Mouse (Mus musculus): ENCODE data around the gene Npy. TPM values are rescaled to one million over a fixed set of nuclear protein-coding genes. Genes with fewer than 3 reads are reported as not detected.

The Npy gene
- 493 and 540 TPM in 2 replicates for polyA plus RNA-seq (2014; fragmentation: Nextera tagmentation; extraction: Ambion mirVana)

GRCm38 (mm10) chr6:49821961-49822870 lies at the start of gene Npy:
Npy (plus strand) TSS chr6:49822710.
- peak within 1 kb of the TSS; percentile 72 for H3K4me2 ChIP-seq (ENCODE audit: low read depth, low read length)
- H3K4me3 ChIP-seq (ENCODE audit: low read depth, low read length) = peak within 1 kb of the TSS; percentile 43
- H3K4me1 ChIP-seq (ENCODE audit: control insufficient read depth, insufficient read depth, low read length) = peaks cover 11% of the 10 kb centered on the region; the same call in 1 of the 2 replicates
- no peaks in the 10 kb centered on the region for H3K9me3 ChIP-seq (ENCODE audit: control insufficient read depth, low read length)
- H3K36me3 ChIP-seq (ENCODE audit: control insufficient read depth, insufficient read depth, low read length) = no peaks in the 10 kb centered on the region
- peak within 1 kb of the TSS; percentile 70 for H3K27ac ChIP-seq (ENCODE audit: low read depth, low read length)
- under 1% methylated on average over 66 of the region's 66 CpGs for WGBS
- peak within 1 kb of the TSS; percentile 46 for H3K9ac ChIP-seq (replicated peaks; ENCODE audit: low read depth, low read length)
- peaks cover 11% of the 10 kb centered on the region for H3K27me3 ChIP-seq (ENCODE audit: control insufficient read depth, insufficient read depth, low read length)
- peak; percentile 76 for ATAC-seq (ENCODE audit: low read depth)

GRCm38 (mm10) chr6:49775006-49775405 lies 47.5 kb upstream of the Npy start:
- no peaks in the 10 kb centered on the region for H3K36me3 ChIP-seq (ENCODE audit: control insufficient read depth, insufficient read depth, low read length)
- H3K4me3 ChIP-seq (ENCODE audit: low read depth, low read length) = no peak overlapping the region
- ATAC-seq (ENCODE audit: low read depth) = no peak
- no peaks in the 10 kb centered on the region for H3K27me3 ChIP-seq (ENCODE audit: control insufficient read depth, insufficient read depth, low read length)
- no peak overlapping the region for H3K9ac ChIP-seq (replicated peaks; ENCODE audit: low read depth, low read length)
- H3K27ac ChIP-seq (ENCODE audit: low read depth, low read length) = no peak overlapping the region
- WGBS = 58% methylated on average over 8 of the region's 8 CpGs
- H3K4me1 ChIP-seq (ENCODE audit: control insufficient read depth, insufficient read depth, low read length) = no peaks in the 10 kb centered on the region
- H3K9me3 ChIP-seq (ENCODE audit: control insufficient read depth, low read length) = no peaks in the 10 kb centered on the region
- no peak overlapping the region for H3K4me2 ChIP-seq (ENCODE audit: low read depth, low read length)

- no peak overlapping the region for H3K9ac ChIP-seq (replicated peaks; ENCODE audit: low read depth, low read length)
- no peak overlapping the region for H3K4me2 ChIP-seq (ENCODE audit: low read depth, low read length)
- no peaks in the 10 kb centered on the region for H3K4me1 ChIP-seq (ENCODE audit: control insufficient read depth, insufficient read depth, low read length)
- peak overlapping the region; percentile 4; the same call in 1 of the 2 replicates for H3K27ac ChIP-seq (ENCODE audit: low read depth, low read length)
- no peaks in the 10 kb centered on the region for H3K36me3 ChIP-seq (ENCODE audit: control insufficient read depth, insufficient read depth, low read length)
- 57% methylated on average over 13 of the region's 13 CpGs for WGBS
- no peak for ATAC-seq (ENCODE audit: low read depth)
- H3K27me3 ChIP-seq (ENCODE audit: control insufficient read depth, insufficient read depth, low read length) = no peaks in the 10 kb centered on the region
- H3K9me3 ChIP-seq (ENCODE audit: control insufficient read depth, low read length) = no peaks in the 10 kb centered on the region
- H3K4me3 ChIP-seq (ENCODE audit: low read depth, low read length) = no peak overlapping the region
These were observed 44.4 kb upstream of the Npy start for GRCm38 (mm10) chr6:49778109-49778508.

GRCm38 (mm10) chr6:49778729-49779128 lies 43.8 kb upstream of the Npy start:
- ATAC-seq (ENCODE audit: low read depth) = no peak
- Histone ChIP-seq H3K9ac (replicated peaks; ENCODE audit: low read depth, low read length) (no peak overlapping the region), H3K27ac (ENCODE audit: low read depth, low read length) (peak overlapping the region; percentile 30)

GRCm38 (mm10) chr6:49779606-49780005 lies 42.9 kb upstream of the Npy start:
- Histone ChIP-seq H3K27ac (ENCODE audit: low read depth, low read length) (peak overlapping the region; percentile 30; the same call in 1 of the 2 replicates), H3K9ac (replicated peaks; ENCODE audit: low read depth, low read length) (no peak overlapping the region; the same call in 1 of the 2 replicates), H3K4me1 (ENCODE audit: control insufficient read depth, insufficient read depth, low read length) (no peaks in the 10 kb centered on the region), H3K27me3 (ENCODE audit: control insufficient read depth, insufficient read depth, low read length) (no peaks in the 10 kb centered on the region), H3K4me3 (ENCODE audit: low read depth, low read length) (no peak overlapping the region), H3K4me2 (ENCODE audit: low read depth, low read length) (no peak overlapping the region), H3K36me3 (ENCODE audit: control insufficient read depth, insufficient read depth, low read length) (no peaks in the 10 kb centered on the region), H3K9me3 (ENCODE audit: control insufficient read depth, low read length) (no peaks in the 10 kb centered on the region)
- ATAC-seq (ENCODE audit: low read depth) = no peak
- WGBS = 14% methylated on average over 7 of the region's 7 CpGs

More at GRCm38 (mm10) chr6:49778729-49779128, 43.8 kb upstream of the Npy start:
- no peaks in the 10 kb centered on the region for H3K36me3 ChIP-seq (ENCODE audit: control insufficient read depth, insufficient read depth, low read length)
- H3K4me1 ChIP-seq (ENCODE audit: control insufficient read depth, insufficient read depth, low read length) = no peaks in the 10 kb centered on the region
- 73% methylated on average over 9 of the region's 9 CpGs for WGBS
- H3K4me3 ChIP-seq (ENCODE audit: low read depth, low read length) = no peak overlapping the region
- H3K9me3 ChIP-seq (ENCODE audit: control insufficient read depth, low read length) = no peaks in the 10 kb centered on the region
- H3K4me2 ChIP-seq (ENCODE audit: low read depth, low read length) = no peak overlapping the region
- H3K27me3 ChIP-seq (ENCODE audit: control insufficient read depth, insufficient read depth, low read length) = no peaks in the 10 kb centered on the region

GRCm38 (mm10) chr6:49780846-49781400 lies 41.6 kb upstream of the Npy start:
- H3K4me3 ChIP-seq (ENCODE audit: low read depth, low read length) = no peak overlapping the region
- H3K27me3 ChIP-seq (ENCODE audit: control insufficient read depth, insufficient read depth, low read length) = no peaks in the 10 kb centered on the region
- H3K27ac ChIP-seq (ENCODE audit: low read depth, low read length) = no peak overlapping the region
- no peak overlapping the region for H3K4me2 ChIP-seq (ENCODE audit: low read depth, low read length)
- WGBS = 93% methylated on average over 9 of the region's 9 CpGs
- no peaks in the 10 kb centered on the region for H3K9me3 ChIP-seq (ENCODE audit: control insufficient read depth, low read length)
- no peak for ATAC-seq (ENCODE audit: low read depth)
- no peaks in the 10 kb centered on the region for H3K4me1 ChIP-seq (ENCODE audit: control insufficient read depth, insufficient read depth, low read length)
- no peaks in the 10 kb centered on the region for H3K36me3 ChIP-seq (ENCODE audit: control insufficient read depth, insufficient read depth, low read length)
- H3K9ac ChIP-seq (replicated peaks; ENCODE audit: low read depth, low read length) = no peak overlapping the region

DNA sequence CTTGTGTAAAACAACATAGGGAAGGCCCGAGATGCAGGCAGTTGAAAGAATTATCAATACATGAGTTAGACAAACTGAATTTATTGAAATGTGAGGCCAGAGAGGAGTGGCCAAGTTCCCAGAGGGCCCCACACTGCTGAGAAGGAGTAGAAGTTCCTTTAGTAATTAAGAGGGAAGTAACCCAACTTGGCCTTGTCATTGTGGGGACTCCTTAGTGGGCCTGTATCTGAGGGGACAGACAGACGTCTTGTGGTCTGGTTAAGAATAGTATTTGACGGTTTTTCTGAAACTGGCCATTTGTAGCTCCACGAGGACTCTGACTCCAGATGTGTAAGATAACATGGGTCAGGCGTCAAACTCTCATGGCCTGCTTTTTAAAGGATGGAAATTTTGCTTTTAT lies 40.7 kb upstream of the Npy start:
- Histone ChIP-seq H3K4me1 (ENCODE audit: control insufficient read depth, insufficient read depth, low read length) (no peaks in the 10 kb centered on the region), H3K9me3 (ENCODE audit: control insufficient read depth, low read length) (no peaks in the 10 kb centered on the region), H3K27me3 (ENCODE audit: control insufficient read depth, insufficient read depth, low read length) (no peaks in the 10 kb centered on the region), H3K9ac (replicated peaks; ENCODE audit: low read depth, low read length) (no peak overlapping the region), H3K4me2 (ENCODE audit: low read depth, low read length) (no peak overlapping the region), H3K4me3 (ENCODE audit: low read depth, low read length) (no peak overlapping the region), H3K27ac (ENCODE audit: low read depth, low read length) (no peak overlapping the region), H3K36me3 (ENCODE audit: control insufficient read depth, insufficient read depth, low read length) (no peaks in the 10 kb centered on the region)
- no peak for ATAC-seq (ENCODE audit: low read depth)
- 88% methylated on average over 5 of the region's 5 CpGs for WGBS

- Histone ChIP-seq H3K9ac (replicated peaks; ENCODE audit: low read depth, low read length) (no peak overlapping the region), H3K4me2 (ENCODE audit: low read depth, low read length) (no peak overlapping the region), H3K4me1 (ENCODE audit: control insufficient read depth, insufficient read depth, low read length) (no peaks in the 10 kb centered on the region), H3K9me3 (ENCODE audit: control insufficient read depth, low read length) (no peaks in the 10 kb centered on the region), H3K27me3 (ENCODE audit: control insufficient read depth, insufficient read depth, low read length) (no peaks in the 10 kb centered on the region), H3K4me3 (ENCODE audit: low read depth, low read length) (no peak overlapping the region), H3K27ac (ENCODE audit: low read depth, low read length) (no peak overlapping the region), H3K36me3 (ENCODE audit: control insufficient read depth, insufficient read depth, low read length) (no peaks in the 10 kb centered on the region)
- no peak for ATAC-seq (ENCODE audit: low read depth)
- 82% methylated on average over 7 of the region's 7 CpGs for WGBS
These were observed 39.8 kb upstream of the Npy start for GRCm38 (mm10) chr6:49782679-49783078.

GRCm38 (mm10) chr6:49792524-49792923 lies 30.0 kb upstream of the Npy start:
- Histone ChIP-seq H3K9ac (replicated peaks; ENCODE audit: low read depth, low read length) (no peak overlapping the region), H3K4me1 (ENCODE audit: control insufficient read depth, insufficient read depth, low read length) (no peaks in the 10 kb centered on the region), H3K27ac (ENCODE audit: low read depth, low read length) (no peak overlapping the region), H3K9me3 (ENCODE audit: control insufficient read depth, low read length) (no peaks in the 10 kb centered on the region), H3K27me3 (ENCODE audit: control insufficient read depth, insufficient read depth, low read length) (no peaks in the 10 kb centered on the region), H3K36me3 (ENCODE audit: control insufficient read depth, insufficient read depth, low read length) (no peaks in the 10 kb centered on the region), H3K4me2 (ENCODE audit: low read depth, low read length) (no peak overlapping the region), H3K4me3 (ENCODE audit: low read depth, low read length) (no peak overlapping the region)
- no peak for ATAC-seq (ENCODE audit: low read depth)
- WGBS = 86% methylated on average over 12 of the region's 12 CpGs
